Mouse (Mus musculus) intestine, embryonic 14.5 days (tissue): ENCODE results near the gene F5. TPM values are rescaled to one million over a fixed set of nuclear protein-coding genes. Genes with fewer than 3 reads are reported as not detected.

ENCODE experiments used
- ATAC-seq: fragments of 200-750 bp; cut with Nextera tagmentation; replicated peaks from 2 replicates; pipeline ENCODE4 v1.8.0; 2017; ENCODE audit warnings: low read depth, moderate number of reproducible peaks, moderate TSS enrichment, moderate library complexity; ENCODE audit not compliant: low FRiP score, low TSS enrichment
- DNase-seq: peaks from one replicate; pipeline ENCODE4 v3.0.0-alpha.2; 2018; ENCODE audit warnings: low spot score
- H3K27ac ChIP-seq: fragments of 300-500 bp; sonication (generic); 2 replicates; pipeline ENCODE4 v1.5.1; 2014; ENCODE audit warnings: low read depth, mild to moderate bottlenecking, control low read depth
- H3K27me3 ChIP-seq: fragments of 300-500 bp; sonication (generic); replicated peaks from 2 replicates; pipeline ENCODE4 v1.6.1; 2014; ENCODE audit warnings: low read length, control low read depth; ENCODE audit not compliant: control insufficient read depth, insufficient read depth
- H3K36me3 ChIP-seq: fragments of 300-500 bp; sonication (generic); 2 replicates; pipeline ENCODE4 v1.6.1; 2014; ENCODE audit warnings: low read length, control low read depth; ENCODE audit not compliant: control insufficient read depth, insufficient read depth
- H3K4me1 ChIP-seq: fragments of 300-500 bp; sonication (generic); replicated peaks from 2 replicates; pipeline ENCODE4 v1.6.1; 2014; ENCODE audit warnings: low read length, control low read depth, mixed read lengths; ENCODE audit not compliant: control insufficient read depth, insufficient read depth
- H3K4me2 ChIP-seq: fragments of 300-500 bp; sonication (generic); 2 replicates; pipeline ENCODE4 v1.6.1; 2014; ENCODE audit warnings: low read length
- H3K4me3 ChIP-seq: fragments of 300-500 bp; sonication (generic); 2 replicates; pipeline ENCODE4 v1.5.1; 2014; ENCODE audit warnings: low read depth, low read length, control low read depth, mixed read lengths
- H3K9ac ChIP-seq: fragments of 300-500 bp; sonication (generic); 2 replicates; pipeline ENCODE4 v1.6.1; 2014; ENCODE audit warnings: mild to moderate bottlenecking, low read length
- H3K9me3 ChIP-seq: fragments of 300-500 bp; sonication (generic); 2 replicates; pipeline ENCODE4 v1.6.1; 2016; ENCODE audit warnings: low read length, control low read depth; ENCODE audit not compliant: control insufficient read depth
- WGBS: fragments of 180-500 bp; shearing (Covaris S2); extraction: QIAGEN DNeasy Blood & Tissue Kit; methylation state at CpG from one replicate; pipeline ENCODE4 v1.1.7; 2014; 5-methylcytosine and 5-hydroxymethylcytosine counted together
- polyA plus RNA-seq: library from polyadenylated mRNA; unstranded; fragments of >200 nt; fragmentation: Nextera tagmentation; extraction: Ambion mirVana; gene quantifications from 2 replicates; pipeline ENCODE4 v1.2.1, GENCODE M21; 2014

The F5 gene
- 0.58 and 0.60 TPM in 2 replicates for polyA plus RNA-seq

DNA sequence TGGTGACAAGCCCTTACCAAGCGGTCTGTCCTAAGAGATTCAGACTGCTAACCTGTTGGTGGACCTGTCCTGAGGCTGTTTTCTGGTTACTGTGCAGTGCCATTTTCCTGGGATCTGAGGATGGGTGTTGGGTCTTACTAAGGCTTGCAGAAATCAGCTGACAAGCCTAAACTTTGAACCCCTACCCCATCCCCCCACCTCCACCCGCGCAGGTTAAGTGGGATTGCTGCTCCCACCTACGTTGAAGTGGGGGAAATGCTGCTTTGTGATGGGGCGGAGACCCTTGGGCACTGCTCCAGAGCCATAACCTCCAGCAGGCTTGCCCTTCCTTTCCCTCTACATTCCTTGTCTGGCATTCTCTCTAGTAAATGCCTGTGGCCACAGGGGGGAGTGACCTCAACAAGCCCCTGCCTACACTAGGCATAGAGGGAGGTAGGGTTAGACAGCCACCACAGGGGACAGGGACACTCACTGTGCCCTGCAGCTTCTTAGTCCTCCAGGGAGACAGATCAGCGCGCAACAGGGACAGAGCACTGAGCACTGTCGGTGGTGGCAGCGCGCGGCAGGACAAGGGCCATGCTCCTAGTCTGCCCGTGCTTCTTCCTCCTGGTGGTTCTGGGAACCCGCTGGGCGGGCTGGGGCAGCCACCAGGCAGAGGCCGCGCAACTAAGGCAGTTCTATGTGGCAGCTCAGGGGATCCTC is at the start of gene F5:
Gene F5 (plus strand): TSS at position 452 of the 702 bp plus-strand sequence.
- Histone ChIP-seq H3K27ac (no peak within 1 kb of the TSS), H3K4me3 (no peak within 1 kb of the TSS), H3K36me3 (no peaks in the 10 kb centered on the region), H3K4me2 (peak within 1 kb of the TSS; percentile 18), H3K27me3 (no peaks in the 10 kb centered on the region), H3K9ac (no peak within 1 kb of the TSS), H3K4me1 (no peaks in the 10 kb centered on the region; the same call in 1 of the 2 replicates), H3K9me3 (no peaks in the 10 kb centered on the region)
- 12% methylated on average over 15 of the region's 16 CpGs for WGBS
- DNase-seq, result no peak
- 0 out of 2 replicates have a peak, but pooled peaks have one; percentile 40 for ATAC-seq

GRCm38 (mm10) chr1:164109763-164110162 is 41.9 kb upstream of the F5 start:
- H3K4me3 ChIP-seq, result no peak overlapping the region
- DNase-seq, result no peak
- no peak for ATAC-seq

DNA sequence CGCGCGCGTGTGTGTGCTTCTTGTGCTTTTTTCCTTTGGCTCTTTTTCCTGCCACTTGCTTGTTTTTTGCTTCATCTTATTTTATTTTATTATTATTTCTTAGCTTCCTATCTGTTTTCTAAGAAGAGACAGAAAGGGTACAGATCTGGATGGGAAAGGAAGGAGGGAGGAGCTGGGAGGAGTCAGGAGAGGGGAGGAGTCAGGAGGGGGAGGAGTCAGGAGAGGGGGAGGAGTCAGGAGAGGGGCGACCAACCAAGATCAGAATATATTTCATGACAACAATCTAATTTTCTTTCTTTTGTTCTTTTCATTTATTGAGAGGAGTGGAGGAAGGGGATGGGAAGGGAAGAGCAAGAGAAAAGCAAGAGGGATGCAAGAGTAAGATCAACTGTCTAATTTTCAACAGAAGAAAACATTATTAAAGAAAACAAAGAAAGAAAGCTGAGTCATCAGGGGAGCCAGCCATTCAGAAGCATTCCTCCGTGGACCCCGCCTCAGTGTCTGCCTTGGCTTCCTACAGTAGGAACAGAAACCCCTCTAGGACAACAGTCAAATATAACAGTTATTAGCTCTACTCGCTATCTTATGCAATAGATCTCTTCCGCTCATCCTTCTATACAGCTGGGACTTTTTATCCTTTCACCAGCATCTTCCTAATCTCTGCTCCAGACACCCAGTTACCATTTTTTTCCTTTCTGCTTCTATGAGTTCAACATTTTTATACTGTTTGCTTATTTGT is 40.9 kb upstream of the F5 start:
- H3K9me3 ChIP-seq, result no peaks in the 10 kb centered on the region
- no peaks in the 10 kb centered on the region for H3K27me3 ChIP-seq
- H3K4me1 ChIP-seq, result no peaks in the 10 kb centered on the region
- no peaks in the 10 kb centered on the region for H3K36me3 ChIP-seq
- WGBS, result 92% methylated on average over 9 of the region's 9 CpGs
- DNase-seq (no peak), ATAC-seq (no peak)
- H3K4me2 ChIP-seq, result no peak overlapping the region
- no peak overlapping the region for H3K27ac ChIP-seq
- no peak overlapping the region for H3K9ac ChIP-seq
- no peak overlapping the region for H3K4me3 ChIP-seq

More at GRCm38 (mm10) chr1:164109763-164110162, 41.9 kb upstream of the F5 start:
- no peak overlapping the region for H3K4me2 ChIP-seq
- no peaks in the 10 kb centered on the region for H3K9me3 ChIP-seq
- 77% methylated on average over 2 of the region's 2 CpGs for WGBS
- H3K27me3 ChIP-seq, result no peaks in the 10 kb centered on the region
- no peaks in the 10 kb centered on the region for H3K4me1 ChIP-seq
- H3K9ac ChIP-seq, result no peak overlapping the region
- no peaks in the 10 kb centered on the region for H3K36me3 ChIP-seq
- H3K27ac ChIP-seq, result no peak overlapping the region

DNA sequence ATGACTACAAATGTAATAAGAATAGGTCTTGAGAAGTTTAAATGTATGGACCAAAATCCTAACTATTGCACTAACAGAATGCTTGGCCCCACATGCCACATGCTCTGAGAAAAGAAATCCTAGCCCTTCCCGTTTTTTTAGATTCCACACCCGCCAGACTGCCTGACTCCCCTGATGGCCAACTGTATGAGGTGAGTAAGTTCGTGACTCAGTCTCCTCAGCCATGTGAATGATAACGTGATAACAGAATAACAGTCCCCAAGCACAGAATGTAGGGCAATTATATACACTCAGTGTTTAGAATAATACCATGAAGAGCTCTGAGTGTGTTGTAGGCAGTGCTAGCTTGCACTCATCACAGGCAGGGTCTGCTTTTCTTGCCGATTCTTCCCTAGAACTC is 37.4 kb upstream of the F5 start:
- DNase-seq (no peak), ATAC-seq (no peak)
- no peaks in the 10 kb centered on the region for H3K9me3 ChIP-seq
- no peaks in the 10 kb centered on the region for H3K27me3 ChIP-seq
- no peak overlapping the region for H3K4me3 ChIP-seq
- no peak overlapping the region for H3K9ac ChIP-seq
- H3K4me2 ChIP-seq, result no peak overlapping the region
- no peaks in the 10 kb centered on the region for H3K4me1 ChIP-seq
- no peak overlapping the region for H3K27ac ChIP-seq
- 76% methylated on average over 5 of the region's 5 CpGs for WGBS
- H3K36me3 ChIP-seq, result no peaks in the 10 kb centered on the region

- Histone ChIP-seq H3K36me3 (no peaks in the 10 kb centered on the region), H3K4me3 (no peak within 1 kb of the TSS), H3K9me3 (no peaks in the 10 kb centered on the region), H3K27me3 (no peaks in the 10 kb centered on the region), H3K27ac (no peak within 1 kb of the TSS), H3K4me1 (no peaks in the 10 kb centered on the region), H3K4me2 (no peak within 1 kb of the TSS), H3K9ac (no peak within 1 kb of the TSS)
- 68% methylated on average over 8 of the region's 8 CpGs for WGBS
- ATAC-seq (no peak), DNase-seq (no peak)
Observed at GRCm38 (mm10) chr1:164114947-164115493, 36.6 kb upstream of the F5 start, which contains the start of gene Selp. TSS of gene Selp (plus strand) at chr1:164115264.

GRCm38 (mm10) chr1:164115647-164116046 is 36.0 kb upstream of the F5 start:
- 91% methylated on average over 6 of the region's 6 CpGs for WGBS
- no peaks in the 10 kb centered on the region for H3K27me3 ChIP-seq
- no peak overlapping the region for H3K4me3 ChIP-seq
- DNase-seq, result no peak
- no peak overlapping the region for H3K9ac ChIP-seq
- H3K36me3 ChIP-seq, result no peaks in the 10 kb centered on the region
- no peak for ATAC-seq
- H3K4me2 ChIP-seq, result no peak overlapping the region
- H3K4me1 ChIP-seq, result no peaks in the 10 kb centered on the region
- H3K9me3 ChIP-seq, result no peaks in the 10 kb centered on the region
- no peak overlapping the region for H3K27ac ChIP-seq

DNA sequence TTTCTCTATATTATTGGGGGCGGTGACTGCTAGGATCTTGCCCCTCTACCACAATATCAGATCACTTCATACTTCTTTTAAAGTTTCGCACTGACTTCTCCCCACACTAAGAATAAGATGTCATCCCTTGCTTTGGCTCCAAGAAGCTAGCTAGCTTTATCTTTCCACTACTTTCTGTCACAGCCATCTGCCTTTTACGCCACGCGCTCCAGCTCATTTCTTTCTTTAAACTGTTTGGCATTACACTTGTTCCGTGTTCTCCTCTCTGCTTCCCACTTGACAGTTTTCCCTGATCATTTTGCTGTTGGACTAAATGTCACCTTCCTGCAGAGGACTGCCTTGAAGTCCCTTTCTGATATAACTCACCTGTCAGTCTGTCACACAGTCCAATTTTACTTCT is 33.8 kb upstream of the F5 start:
- Histone ChIP-seq H3K9me3 (no peaks in the 10 kb centered on the region), H3K4me3 (no peak overlapping the region), H3K4me1 (no peaks in the 10 kb centered on the region), H3K4me2 (no peak overlapping the region), H3K9ac (no peak overlapping the region), H3K27me3 (no peaks in the 10 kb centered on the region), H3K27ac (no peak overlapping the region), H3K36me3 (no peaks in the 10 kb centered on the region)
- ATAC-seq (no peak), DNase-seq (no peak)
- 94% methylated on average over 6 of the region's 6 CpGs for WGBS

DNA sequence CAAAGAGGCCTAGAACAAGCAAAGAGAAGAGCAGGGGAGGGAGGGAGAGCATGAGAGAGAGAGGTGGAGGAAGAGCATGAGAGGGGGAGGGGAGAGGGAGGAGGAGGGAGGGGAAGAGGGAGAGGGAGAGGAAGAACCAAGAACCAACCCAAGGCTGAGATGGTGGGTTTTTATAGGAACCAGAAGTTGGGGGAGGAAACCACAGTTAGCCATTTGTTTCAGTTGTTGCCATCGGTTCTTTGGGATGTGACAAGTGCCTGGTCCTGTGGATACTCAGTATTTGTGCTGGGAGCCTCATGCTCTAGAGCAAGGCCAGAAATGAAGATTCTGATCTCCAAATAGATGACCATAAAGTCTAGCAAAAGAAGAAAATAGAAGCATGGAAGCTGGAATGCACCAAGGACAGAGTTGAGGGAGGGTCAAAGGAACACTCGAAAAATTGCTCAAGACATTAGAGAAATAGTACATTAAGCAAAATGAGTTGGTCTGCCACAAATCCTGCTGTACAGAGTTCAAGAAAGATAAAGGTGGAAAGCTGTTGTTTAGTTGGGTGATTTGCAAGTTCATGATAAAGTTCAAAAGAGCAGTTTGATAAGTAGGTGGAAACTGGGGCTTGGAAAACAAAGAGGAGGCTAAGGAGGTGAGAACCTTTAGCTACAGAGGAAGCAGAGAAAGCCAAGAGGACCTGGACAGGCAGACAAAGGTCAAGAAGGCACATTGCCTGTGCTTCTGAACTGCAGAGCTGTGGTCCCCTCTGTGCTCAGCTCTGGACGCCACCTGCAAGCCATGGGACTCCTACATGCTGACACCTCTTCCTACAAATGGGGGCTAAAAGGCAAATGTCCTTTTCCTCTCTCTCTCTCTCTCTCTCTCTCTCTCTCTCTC is 31.5 kb upstream of the F5 start:
- Histone ChIP-seq H3K4me2 (no peak overlapping the region), H3K9me3 (no peaks in the 10 kb centered on the region), H3K9ac (no peak overlapping the region), H3K4me3 (no peak overlapping the region), H3K4me1 (no peaks in the 10 kb centered on the region), H3K27me3 (no peaks in the 10 kb centered on the region), H3K36me3 (no peaks in the 10 kb centered on the region), H3K27ac (no peak overlapping the region)
- ATAC-seq (no peak), DNase-seq (no peak)
- 62% methylated on average over 3 of the region's 3 CpGs for WGBS
